ENCODE assay signal across 8 mouse cellular contexts in genomic region chr1:52630248-52630936, GRCm38 (mm10). TPM values are rescaled to one million over a fixed set of nuclear protein-coding genes. Genes with fewer than 3 reads are reported as not detected.
DNase-seq lines count a peak whose midpoint lies in the region; ATAC-seq and TF ChIP-seq lines count a peak whose summit lies in the region.

TSS of gene Nemp2 (plus strand) at chr1:52630703.

- DNase-seq in MEL (ENCODE audit: low read depth, low spot score), result peak; percentile 91
- DNase-seq in cerebellum, adult 18-20 months, result peak; percentile 89 to 98
- DNase-seq in heart, postnatal 36 days, result peak; percentile 94 to 96
- DNase-seq in layer of hippocampus, adult 2 months (ENCODE audit: low spot score in 2 of 2), result peak; percentile 91 to 96
- peak; percentile 93 for DNase-seq in lung, adult 2 months
- peak; percentile 96 for DNase-seq in testis, postnatal 10 days (ENCODE audit: low spot score)

- no peaks in the 10 kb centered on the region for H3K9me3 ChIP-seq in MEL (replicated peaks; ENCODE audit: insufficient read depth, low read length)
- no peaks in the 10 kb centered on the region for H3K9me3 ChIP-seq in forebrain, embryonic 16.5 days (ENCODE audit: control insufficient read depth, low read length)
- no peaks in the 10 kb centered on the region for H3K9me3 ChIP-seq in neural tube, embryonic 15.5 days (replicated peaks)

- no peaks in the 10 kb centered on the region for H3K27me3 ChIP-seq in MEL (ENCODE audit: control insufficient read depth in 1 of 2, insufficient read depth in 2 of 2, low read length in 2 of 2)
- no peaks in the 10 kb centered on the region for H3K27me3 ChIP-seq in forebrain, embryonic 16.5 days (replicated peaks; ENCODE audit: control insufficient read depth, insufficient read depth, low read length)
- H3K27me3 ChIP-seq in neural tube, embryonic 15.5 days (replicated peaks), result no peaks in the 10 kb centered on the region

- H3K27ac ChIP-seq in MEL (ENCODE audit: control insufficient read depth, low read depth, low read length), result peak within 1 kb of the TSS; percentile 49
- H3K27ac ChIP-seq in forebrain, embryonic 16.5 days (ENCODE audit: low read length), result peak within 1 kb of the TSS; percentile 62
- peak within 1 kb of the TSS; percentile 92 for H3K27ac ChIP-seq in layer of hippocampus, adult 2 months
- H3K27ac ChIP-seq in neural tube, embryonic 15.5 days (replicated peaks), result peak within 1 kb of the TSS; percentile 91

- TF ChIP-seq POLR2A in MEL (IDR thresholded peaks at IDR 0.05; ENCODE audit: control insufficient read depth in 1 of 2, insufficient read depth in 1 of 2, low read depth in 1 of 2, low read length in 2 of 2, poor library complexity in 1 of 2), result peak; percentile 41 to 76; a peak in 3 of 4 replicates
- peak; percentile 71; the same call in 1 of the 2 replicates for TF ChIP-seq POLR2A in lung, adult 2 months (IDR thresholded peaks at IDR 0.05; ENCODE audit: borderline replicate concordance, extremely low read depth, low read depth, low read length)

- peak within 1 kb of the TSS; percentile 71 for H3K4me2 ChIP-seq in forebrain, embryonic 16.5 days (ENCODE audit: low read length)
- peak within 1 kb of the TSS; percentile 60 for H3K4me2 ChIP-seq in neural tube, embryonic 15.5 days

- peak; percentile 94 for ATAC-seq in forebrain, embryonic 16.5 days
- peak; percentile 95 for ATAC-seq in neural tube, embryonic 15.5 days (ENCODE audit: low FRiP score)

- peaks cover 0 to 7% of the 10 kb centered on the region in 2 experiments; a peak in 2 of 4 replicates for H3K36me3 ChIP-seq in MEL (ENCODE audit: control insufficient read depth in 1 of 2, insufficient read depth in 2 of 2, low read length in 2 of 2)
- no peaks in the 10 kb centered on the region for H3K36me3 ChIP-seq in forebrain, embryonic 16.5 days (ENCODE audit: control insufficient read depth, insufficient read depth)
- H3K36me3 ChIP-seq in neural tube, embryonic 15.5 days, result no peaks in the 10 kb centered on the region

- H3K4me3 ChIP-seq in MEL (ENCODE audit: control insufficient read depth in 1 of 2, insufficient read depth in 1 of 2, low read depth in 2 of 2, low read length in 2 of 2), result peak within 1 kb of the TSS; percentile 94 to 95
- peak within 1 kb of the TSS; percentile 59 for H3K4me3 ChIP-seq in forebrain, embryonic 16.5 days (replicated peaks; ENCODE audit: low read length)
- peak within 1 kb of the TSS; percentile 76 for H3K4me3 ChIP-seq in layer of hippocampus, adult 2 months
- H3K4me3 ChIP-seq in lung, adult 2 months (replicated peaks; ENCODE audit: extremely low read depth, low read depth, low read length), result peak within 1 kb of the TSS; percentile 84
- peak within 1 kb of the TSS; percentile 91 for H3K4me3 ChIP-seq in neural tube, embryonic 15.5 days (replicated peaks)

- TF ChIP-seq CTCF in MEL (IDR thresholded peaks at IDR 0.05 in 2 of 3, conservative IDR thresholded peaks at IDR 0.05 in 1 of 3; ENCODE audit: control insufficient read depth in 1 of 3, insufficient read depth in 1 of 3, low read depth in 2 of 3, low read length in 3 of 3, poor library complexity in 1 of 3, severe bottlenecking in 1 of 3), result peak; percentile 65 to 94 (median 89)
- peak; percentile 97 for TF ChIP-seq CTCF in layer of hippocampus, adult 2 months (conservative IDR thresholded peaks at IDR 0.05)
- peak; percentile 54 for TF ChIP-seq CTCF in lung, adult 2 months (IDR thresholded peaks at IDR 0.05; ENCODE audit: insufficient read depth, low read length)

- under 1% methylated on average over 42 of the region's 44 CpGs for WGBS in forebrain, embryonic 16.5 days
- WGBS in lung, adult 2 months, result under 1% methylated on average over 43 of the region's 44 CpGs
- WGBS in neural tube, embryonic 15.5 days, result under 1% methylated on average over 42 of the region's 44 CpGs

- peak within 1 kb of the TSS; percentile 87 for H3K9ac ChIP-seq in MEL (ENCODE audit: control insufficient read depth, low read depth, low read length, poor library complexity, severe bottlenecking)
- peak within 1 kb of the TSS; percentile 69 for H3K9ac ChIP-seq in forebrain, embryonic 16.5 days (replicated peaks; ENCODE audit: low read depth, low read length)
- peak within 1 kb of the TSS; percentile 92 for H3K9ac ChIP-seq in neural tube, embryonic 15.5 days (replicated peaks)

- TF ChIP-seq EP300 in MEL (IDR thresholded peaks at IDR 0.05; ENCODE audit: low read depth in 1 of 2, low read length in 2 of 2), result peak in 1 of 2 experiments; percentile 26; a peak in 2 of 4 replicates

- peaks cover 4% of the 10 kb centered on the region; the same call in 1 of the 2 replicates for H3K79me2 ChIP-seq in MEL (ENCODE audit: control insufficient read depth, insufficient read depth, low read length, poor library complexity)

- H3K4me1 ChIP-seq in MEL (ENCODE audit: control insufficient read depth in 1 of 2, insufficient read depth in 2 of 2, low read length in 2 of 2), result no peaks in the 10 kb centered on the region
- peaks cover 14% of the 10 kb centered on the region for H3K4me1 ChIP-seq in forebrain, embryonic 16.5 days (replicated peaks; ENCODE audit: control insufficient read depth, insufficient read depth, low read length)
- H3K4me1 ChIP-seq in lung, adult 2 months (ENCODE audit: control insufficient read depth, insufficient read depth, low read length), result peaks cover 5% of the 10 kb centered on the region; the same call in 1 of the 2 replicates
- peaks cover 14% of the 10 kb centered on the region for H3K4me1 ChIP-seq in neural tube, embryonic 15.5 days

- peak; percentile 81 for TF ChIP-seq RAD21 in MEL (IDR thresholded peaks at IDR 0.05; ENCODE audit: low read depth, low read length)

- intact Hi-C loops in heart, postnatal 36 days (cut with DNase I), result loop anchor here (1.0 to 10.0 kb wide), 5 partner anchors 117 to 486 kb away; partner anchors contain the start of gene Nab1

TF ChIP-seq in MEL, 35 proteins besides CTCF, POLR2A, EP300 and RAD21 (continues in another document):
- TF ChIP-seq MYB (IDR thresholded peaks at IDR 0.05; ENCODE audit: low read depth, low read length), result no peak
- peak; percentile 19 for TF ChIP-seq SIN3A (IDR thresholded peaks at IDR 0.05; ENCODE audit: low read length)
- TF ChIP-seq POLR2AphosphoS5 (IDR thresholded peaks at IDR 0.05; ENCODE audit: borderline replicate concordance, low read depth, low read length), result no peak
- peak; percentile 41 for TF ChIP-seq NELFE (IDR thresholded peaks at IDR 0.05; ENCODE audit: low read depth, low read length)
- TF ChIP-seq USF1 (IDR thresholded peaks at IDR 0.05; ENCODE audit: low read depth, low read length), result peak; percentile 23; the same call in 1 of the 2 replicates
- no peak for TF ChIP-seq POLR2AphosphoS2 (IDR thresholded peaks at IDR 0.05; ENCODE audit: low read length)
- TF ChIP-seq ZNF384 (IDR thresholded peaks at IDR 0.05; ENCODE audit: low read depth, low read length), result peak; percentile 17; the same call in 1 of the 2 replicates
- peak; percentile 70 for TF ChIP-seq ZC3H11A (IDR thresholded peaks at IDR 0.05; ENCODE audit: low read depth, low read length)
- peak; percentile 90 for TF ChIP-seq SMC3 (IDR thresholded peaks at IDR 0.05; ENCODE audit: low read depth, low read length)
- TF ChIP-seq UBTF (IDR thresholded peaks at IDR 0.05; ENCODE audit: borderline replicate concordance, insufficient read depth, low read depth, low read length), result no peak
- TF ChIP-seq MAZ (IDR thresholded peaks at IDR 0.05; ENCODE audit: low read depth, low read length), result peak; percentile 63; the same call in 1 of the 2 replicates
- no peak for TF ChIP-seq USF2 (IDR thresholded peaks at IDR 0.05; ENCODE audit: borderline replicate concordance in 1 of 2, insufficient read depth in 1 of 2, low read depth in 1 of 2, low read length in 2 of 2)
- no peak for TF ChIP-seq ETS1 (IDR thresholded peaks at IDR 0.05; ENCODE audit: low read depth, low read length)
- no peak for TF ChIP-seq TAL1 (IDR thresholded peaks at IDR 0.05; ENCODE audit: low read length)
- no peak for TF ChIP-seq JUND (IDR thresholded peaks at IDR 0.05; ENCODE audit: low read depth, low read length)
- TF ChIP-seq MEF2A (IDR thresholded peaks at IDR 0.05; ENCODE audit: extremely low read depth, insufficient replicate concordance, low read depth, low read length, poor library complexity, severe bottlenecking), result no peak
- 0 out of 2 replicates have a peak, but pooled peaks have one; percentile 29 for TF ChIP-seq NRF1 (IDR thresholded peaks at IDR 0.05; ENCODE audit: insufficient read depth, low read depth, low read length, poor library complexity, severe bottlenecking)
- TF ChIP-seq GABPA (IDR thresholded peaks at IDR 0.05; ENCODE audit: low read depth, low read length), result no peak
- 0 out of 2 replicates have a peak, but pooled peaks have one; percentile 45 for TF ChIP-seq MYC (IDR thresholded peaks at IDR 0.05; ENCODE audit: low read depth, low read length)
- TF ChIP-seq CHD2 (IDR thresholded peaks at IDR 0.05; ENCODE audit: low read length), result no peak
- no peak for TF ChIP-seq RCOR1 (IDR thresholded peaks at IDR 0.05; ENCODE audit: low read depth, low read length)
- 0 out of 2 replicates have a peak, but pooled peaks have one; percentile 24 for TF ChIP-seq HCFC1 (IDR thresholded peaks at IDR 0.05; ENCODE audit: low read depth, low read length)
- peak; percentile 92 for TF ChIP-seq E2F4 (IDR thresholded peaks at IDR 0.05; ENCODE audit: borderline replicate concordance, low read depth, low read length)
- peak; percentile 32; the same call in 1 of the 2 replicates for TF ChIP-seq TCF12 (IDR thresholded peaks at IDR 0.05; ENCODE audit: low read depth, low read length)
- no peak for TF ChIP-seq ZKSCAN1 (IDR thresholded peaks at IDR 0.05; ENCODE audit: low read depth, low read length)
- no peak for TF ChIP-seq BHLHE40 (IDR thresholded peaks at IDR 0.05; ENCODE audit: borderline replicate concordance, low read depth, low read length)
- TF ChIP-seq MAX (IDR thresholded peaks at IDR 0.05; ENCODE audit: low read length), result peak; percentile 23; the same call in 1 of the 2 replicates
- TF ChIP-seq CHD1 (IDR thresholded peaks at IDR 0.05; ENCODE audit: low read depth, low read length), result no peak
- TF ChIP-seq GATA1 (IDR thresholded peaks at IDR 0.05; ENCODE audit: low read depth, low read length), result no peak
- TF ChIP-seq MAFK (IDR thresholded peaks at IDR 0.05; ENCODE audit: borderline replicate concordance, low read depth, low read length), result no peak

RNA-seq across cellular contexts. Expression of gene Nemp2, which starts in this region (rescaled TPM):
- total RNA-seq in MEL (2012; rRNA removed), result 2.6 and 2.8 TPM in 2 replicates
- polyA plus RNA-seq in MEL (2012; ENCODE audit: insufficient read depth in 1 of 2, insufficient read length in 2 of 2, low read depth in 1 of 2, low replicate concordance in 2 of 2, missing spikeins in 1 of 2), result 1 to 10 TPM in 1 of 2 experiments, not detected in 1; 4.6 TPM
- polyA plus RNA-seq in forebrain, embryonic 16.5 days (2015; fragmentation: Nextera tagmentation; extraction: Ambion mirVana), result 9.3 and 9.5 TPM in 2 replicates
- total RNA-seq in heart, postnatal 36 days (2021), result 1 to 10 TPM; 1.2 to 1.3 TPM
- total RNA-seq in layer of hippocampus, adult 2 months (2021), result 1 to 10 TPM; 4.7 to 5.1 TPM
- 5.9 and 12.6 TPM in 2 replicates for polyA plus RNA-seq in lung, adult 2 months (2012; rRNA removed)
- polyA plus RNA-seq in neural tube, embryonic 15.5 days (2015; fragmentation: Nextera tagmentation; extraction: Ambion mirVana), result 3.8 and 5.8 TPM in 2 replicates

Comparison
In these comparisons a context has a peak if more than half of its experiments do, and no peak if none do; other contexts are left out.
1. Peak in every context shown above with its lines: DNase-seq, ATAC-seq, H3K4me3 ChIP-seq and H3K27ac ChIP-seq.